Mouse (Mus musculus): Measurements from ENCODE around the gene Gm17622. TPM values are rescaled to one million over a fixed set of nuclear protein-coding genes. Genes with fewer than 3 reads are reported as not detected.

Gene Gm17622
- polyA plus RNA-seq, 1 experiment from 2014 or later, result not detected

GRCm38 (mm10) chr13:96462644-96463043, 27.9 kb upstream of the Gm17622 start:
- Histone ChIP-seq H3K27ac (ENCODE audit: low read length) (no peak overlapping the region), H3K27me3 (ENCODE audit: control insufficient read depth, insufficient read depth, low read length) (no peaks in the 10 kb centered on the region), H3K9ac (ENCODE audit: low read length) (no peak overlapping the region), H3K4me2 (ENCODE audit: low read depth, low read length) (no peak overlapping the region), H3K4me3 (replicated peaks; ENCODE audit: low read length) (no peak overlapping the region), H3K36me3 (ENCODE audit: control insufficient read depth, insufficient read depth, low read length) (no peaks in the 10 kb centered on the region), H3K4me1 (ENCODE audit: control insufficient read depth, insufficient read depth, low read length) (peaks cover 4% of the 10 kb centered on the region), H3K9me3 (replicated peaks; ENCODE audit: control insufficient read depth, low read length) (no peaks in the 10 kb centered on the region)
- ATAC-seq (ENCODE audit: insufficient read depth, low FRiP score), result no peak
- WGBS, result 25% methylated on average over 1 of the region's 1 CpGs

DNA sequence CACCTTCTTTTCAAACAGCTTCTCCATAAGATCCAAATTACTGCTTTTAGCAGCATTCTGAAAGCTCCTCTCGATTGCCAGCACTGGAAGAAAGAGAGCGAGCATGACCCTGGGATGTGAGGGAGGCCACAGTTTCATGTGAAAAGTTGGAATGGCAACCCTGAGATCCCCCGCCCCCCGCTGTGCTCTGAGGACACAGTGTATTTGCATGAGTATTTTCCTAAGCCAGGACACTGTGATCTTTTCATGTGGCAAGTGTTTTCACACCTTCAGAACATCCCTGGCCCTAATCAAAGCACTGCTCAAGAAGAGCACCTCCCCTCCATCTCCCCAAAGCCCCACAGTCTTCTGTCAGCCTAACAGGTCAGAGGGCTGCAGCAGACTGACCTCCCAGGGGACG, 25.2 kb upstream of the Gm17622 start:
- Histone ChIP-seq H3K27me3 (ENCODE audit: control insufficient read depth, insufficient read depth, low read length) (no peaks in the 10 kb centered on the region), H3K9me3 (replicated peaks; ENCODE audit: control insufficient read depth, low read length) (no peaks in the 10 kb centered on the region), H3K4me2 (ENCODE audit: low read depth, low read length) (no peak overlapping the region), H3K36me3 (ENCODE audit: control insufficient read depth, insufficient read depth, low read length) (no peaks in the 10 kb centered on the region), H3K4me1 (ENCODE audit: control insufficient read depth, insufficient read depth, low read length) (peaks cover 3% of the 10 kb centered on the region; the same call in 1 of the 2 replicates), H3K27ac (ENCODE audit: low read length) (no peak overlapping the region), H3K9ac (ENCODE audit: low read length) (no peak overlapping the region), H3K4me3 (replicated peaks; ENCODE audit: low read length) (no peak overlapping the region)
- 53% methylated on average over 5 of the region's 5 CpGs for WGBS
- ATAC-seq (ENCODE audit: insufficient read depth, low FRiP score), result no peak

GRCm38 (mm10) chr13:96468678-96469077, 21.9 kb upstream of the Gm17622 start:
- 0 out of 2 replicates have a peak, but pooled peaks cover 3% of the 10 kb centered on the region for H3K4me1 ChIP-seq (ENCODE audit: control insufficient read depth, insufficient read depth, low read length)
- no peak overlapping the region for H3K4me2 ChIP-seq (ENCODE audit: low read depth, low read length)
- no peak overlapping the region for H3K4me3 ChIP-seq (replicated peaks; ENCODE audit: low read length)
- no peaks in the 10 kb centered on the region for H3K27me3 ChIP-seq (ENCODE audit: control insufficient read depth, insufficient read depth, low read length)
- H3K9me3 ChIP-seq (replicated peaks; ENCODE audit: control insufficient read depth, low read length), result no peaks in the 10 kb centered on the region
- no peak for ATAC-seq (ENCODE audit: insufficient read depth, low FRiP score)
- no peaks in the 10 kb centered on the region for H3K36me3 ChIP-seq (ENCODE audit: control insufficient read depth, insufficient read depth, low read length)
- no peak overlapping the region for H3K9ac ChIP-seq (ENCODE audit: low read length)
- H3K27ac ChIP-seq (ENCODE audit: low read length), result no peak overlapping the region
- WGBS, result 89% methylated on average over 5 of the region's 5 CpGs

- peak overlapping the region; percentile 50 for H3K27ac ChIP-seq (ENCODE audit: low read length)
Measured at GRCm38 (mm10) chr13:96470556-96470955, 20.0 kb upstream of the Gm17622 start.

DNA sequence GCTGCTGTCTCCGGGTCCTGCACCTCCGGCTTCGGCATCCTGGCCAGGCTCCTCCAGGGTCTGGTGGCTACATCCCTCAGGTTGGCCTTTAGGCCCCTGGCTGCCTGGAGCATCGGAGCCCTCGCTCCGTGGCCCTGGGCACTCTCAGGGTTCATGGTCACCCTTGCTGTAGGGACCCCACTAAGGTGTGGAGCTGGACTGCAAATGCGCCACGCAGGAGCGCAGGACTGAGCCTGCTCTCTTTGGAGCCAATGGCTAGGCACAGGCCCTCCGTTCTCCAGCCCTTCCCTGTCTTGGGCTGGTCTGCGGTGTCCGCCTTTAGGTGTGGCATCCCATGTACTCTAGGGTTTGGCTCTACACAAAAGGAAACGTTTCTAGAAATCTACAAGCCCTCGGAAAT, 19.6 kb upstream of the Gm17622 start, which contains the start of gene Ankdd1b:
Ankdd1b (minus strand) TSS at position 242 of the 400 bp plus-strand sequence.
- WGBS, result 77% methylated on average over 14 of the region's 14 CpGs
- ATAC-seq (ENCODE audit: insufficient read depth, low FRiP score), result peak; percentile 62; the same call in 1 of the 2 replicates
- H3K36me3 ChIP-seq (ENCODE audit: control insufficient read depth, insufficient read depth, low read length), result no peaks in the 10 kb centered on the region
- 0 out of 2 replicates have a peak, but pooled peaks cover 3% of the 10 kb centered on the region for H3K4me1 ChIP-seq (ENCODE audit: control insufficient read depth, insufficient read depth, low read length)
- no peak within 1 kb of the TSS for H3K4me3 ChIP-seq (replicated peaks; ENCODE audit: low read length)
- H3K9me3 ChIP-seq (replicated peaks; ENCODE audit: control insufficient read depth, low read length), result no peaks in the 10 kb centered on the region
- no peak within 1 kb of the TSS for H3K9ac ChIP-seq (ENCODE audit: low read length)
- peak within 1 kb of the TSS; percentile 50 for H3K27ac ChIP-seq (ENCODE audit: low read length)
- no peak within 1 kb of the TSS for H3K4me2 ChIP-seq (ENCODE audit: low read depth, low read length)
- no peaks in the 10 kb centered on the region for H3K27me3 ChIP-seq (ENCODE audit: control insufficient read depth, insufficient read depth, low read length)

More at GRCm38 (mm10) chr13:96470556-96470955, 20.0 kb upstream of the Gm17622 start:
- Histone ChIP-seq H3K4me1 (ENCODE audit: control insufficient read depth, insufficient read depth, low read length) (0 out of 2 replicates have a peak, but pooled peaks cover 3% of the 10 kb centered on the region), H3K4me2 (ENCODE audit: low read depth, low read length) (no peak overlapping the region), H3K9ac (ENCODE audit: low read length) (no peak overlapping the region), H3K36me3 (ENCODE audit: control insufficient read depth, insufficient read depth, low read length) (no peaks in the 10 kb centered on the region), H3K4me3 (replicated peaks; ENCODE audit: low read length) (no peak overlapping the region), H3K27me3 (ENCODE audit: control insufficient read depth, insufficient read depth, low read length) (no peaks in the 10 kb centered on the region), H3K9me3 (replicated peaks; ENCODE audit: control insufficient read depth, low read length) (no peaks in the 10 kb centered on the region)
- ATAC-seq (ENCODE audit: insufficient read depth, low FRiP score), result peak; percentile 71
- 44% methylated on average over 6 of the region's 6 CpGs for whole genome bisulfite sequencing

- H3K9me3 ChIP-seq (replicated peaks; ENCODE audit: control insufficient read depth, low read length), result no peaks in the 10 kb centered on the region
- H3K4me1 ChIP-seq (ENCODE audit: control insufficient read depth, insufficient read depth, low read length), result no peaks in the 10 kb centered on the region
- no peaks in the 10 kb centered on the region for H3K27me3 ChIP-seq (ENCODE audit: control insufficient read depth, insufficient read depth, low read length)
- H3K36me3 ChIP-seq (ENCODE audit: control insufficient read depth, insufficient read depth, low read length), result no peaks in the 10 kb centered on the region
- no peak for ATAC-seq (ENCODE audit: insufficient read depth, low FRiP score)
- no peak overlapping the region for H3K4me2 ChIP-seq (ENCODE audit: low read depth, low read length)
- H3K27ac ChIP-seq (ENCODE audit: low read length), result no peak overlapping the region
- H3K9ac ChIP-seq (ENCODE audit: low read length), result no peak overlapping the region
- WGBS, result 71% methylated on average over 4 of the region's 4 CpGs
- no peak overlapping the region for H3K4me3 ChIP-seq (replicated peaks; ENCODE audit: low read length)
Measured at GRCm38 (mm10) chr13:96477226-96477625, 13.3 kb upstream of the Gm17622 start.

DNA sequence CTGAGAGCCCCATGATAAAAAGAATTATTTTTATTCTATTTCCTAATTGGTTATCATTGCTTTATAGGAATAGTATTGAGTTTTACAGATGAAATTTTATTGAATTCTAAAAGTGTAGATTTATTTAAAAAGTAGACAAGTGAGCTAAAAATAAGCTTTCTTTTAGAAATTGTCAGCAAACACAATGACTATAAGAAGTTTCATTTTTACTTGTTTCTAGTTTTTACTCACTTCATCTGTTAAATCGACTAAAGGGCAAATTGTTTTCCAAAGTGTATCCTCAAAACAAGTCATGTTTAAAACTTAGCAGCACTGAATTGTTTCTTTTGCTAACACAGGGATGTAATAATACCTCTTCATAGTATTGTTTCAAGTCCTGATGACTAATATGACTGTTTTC, 11.5 kb upstream of the Gm17622 start:
- no peaks in the 10 kb centered on the region for H3K36me3 ChIP-seq (ENCODE audit: control insufficient read depth, insufficient read depth, low read length)
- no peak for ATAC-seq (ENCODE audit: insufficient read depth, low FRiP score)

GRCm38 (mm10) chr13:96487230-96487629, 3.3 kb upstream of the Gm17622 start:
- no peaks in the 10 kb centered on the region for H3K27me3 ChIP-seq (ENCODE audit: control insufficient read depth, insufficient read depth, low read length)
- WGBS, result 86% methylated on average over 6 of the region's 6 CpGs
- H3K4me1 ChIP-seq (ENCODE audit: control insufficient read depth, insufficient read depth, low read length), result no peaks in the 10 kb centered on the region
- no peaks in the 10 kb centered on the region; the same call in 1 of the 2 replicates for H3K9me3 ChIP-seq (replicated peaks; ENCODE audit: control insufficient read depth, low read length)
- no peak overlapping the region for H3K4me3 ChIP-seq (replicated peaks; ENCODE audit: low read length)
- no peak for ATAC-seq (ENCODE audit: insufficient read depth, low FRiP score)
- peaks cover 17% of the 10 kb centered on the region for H3K36me3 ChIP-seq (ENCODE audit: control insufficient read depth, insufficient read depth, low read length)
- H3K4me2 ChIP-seq (ENCODE audit: low read depth, low read length), result no peak overlapping the region
- H3K27ac ChIP-seq (ENCODE audit: low read length), result no peak overlapping the region
- H3K9ac ChIP-seq (ENCODE audit: low read length), result no peak overlapping the region

More for the DNA sequence above, 11.5 kb upstream of the Gm17622 start:
- Histone ChIP-seq H3K27me3 (ENCODE audit: control insufficient read depth, insufficient read depth, low read length) (no peaks in the 10 kb centered on the region), H3K27ac (ENCODE audit: low read length) (no peak overlapping the region), H3K4me1 (ENCODE audit: control insufficient read depth, insufficient read depth, low read length) (no peaks in the 10 kb centered on the region), H3K4me3 (replicated peaks; ENCODE audit: low read length) (no peak overlapping the region), H3K9me3 (replicated peaks; ENCODE audit: control insufficient read depth, low read length) (no peaks in the 10 kb centered on the region), H3K9ac (ENCODE audit: low read length) (no peak overlapping the region), H3K4me2 (ENCODE audit: low read depth, low read length) (no peak overlapping the region)
- WGBS, result 96% methylated on average over 1 of the region's 1 CpGs

- 93% methylated on average over 6 of the region's 6 CpGs for WGBS
- no peaks in the 10 kb centered on the region for H3K27me3 ChIP-seq (ENCODE audit: control insufficient read depth, insufficient read depth, low read length)
- H3K4me1 ChIP-seq (ENCODE audit: control insufficient read depth, insufficient read depth, low read length), result no peaks in the 10 kb centered on the region
- no peak overlapping the region for H3K4me3 ChIP-seq (replicated peaks; ENCODE audit: low read length)
- H3K9ac ChIP-seq (ENCODE audit: low read length), result no peak overlapping the region
- no peak overlapping the region for H3K27ac ChIP-seq (ENCODE audit: low read length)
- no peaks in the 10 kb centered on the region; the same call in 1 of the 2 replicates for H3K9me3 ChIP-seq (replicated peaks; ENCODE audit: control insufficient read depth, low read length)
- H3K36me3 ChIP-seq (ENCODE audit: control insufficient read depth, insufficient read depth, low read length), result peaks cover 17% of the 10 kb centered on the region
- no peak overlapping the region for H3K4me2 ChIP-seq (ENCODE audit: low read depth, low read length)
- ATAC-seq (ENCODE audit: insufficient read depth, low FRiP score), result no peak
Measured at GRCm38 (mm10) chr13:96487968-96488367, 2.6 kb upstream of the Gm17622 start.
